Mouse (Mus musculus) heart, postnatal 0 days (tissue): ENCODE measurements around the gene Iqcd. TPM values are rescaled to one million over a fixed set of nuclear protein-coding genes. Genes with fewer than 3 reads are reported as not detected.

ENCODE experiments used
- ATAC-seq: fragments of 200-750 bp; cut with Nextera tagmentation; 2 replicates; pipeline ENCODE4 v1.8.0; 2017; ENCODE audit warnings: low read depth, moderate number of reproducible peaks, moderate library complexity; ENCODE audit not compliant: insufficient read depth
- DNase-seq: peaks from one replicate; pipeline ENCODE4 v3.0.0-alpha.2; 2016; ENCODE audit warnings: low spot score
- H3K27ac ChIP-seq: fragments of 300-500 bp; sonication (generic); 2 replicates; pipeline ENCODE4 v1.5.1; 2014; ENCODE audit warnings: low read depth, mild to moderate bottlenecking
- H3K27me3 ChIP-seq: fragments of 300-500 bp; sonication (generic); 2 replicates; pipeline ENCODE4 v1.6.1; 2014; ENCODE audit warnings: low read length, mixed read lengths; ENCODE audit not compliant: control insufficient read depth, insufficient read depth
- H3K36me3 ChIP-seq: fragments of 300-500 bp; sonication (generic); replicated peaks from 2 replicates; pipeline ENCODE4 v1.6.1; 2014; ENCODE audit warnings: low read length, mixed read lengths; ENCODE audit not compliant: control insufficient read depth, insufficient read depth
- H3K4me1 ChIP-seq: fragments of 300-500 bp; sonication (generic); 2 replicates; pipeline ENCODE4 v1.6.1; 2014; ENCODE audit warnings: antibody characterized with exemption; ENCODE audit not compliant: control insufficient read depth, insufficient read depth
- H3K4me2 ChIP-seq: fragments of 300-500 bp; sonication (generic); 2 replicates; pipeline ENCODE4 v1.6.1; 2014; ENCODE audit warnings: low read depth, mild to moderate bottlenecking, low read length, moderate library complexity
- H3K4me3 ChIP-seq: fragments of 300-500 bp; sonication (generic); 2 replicates; pipeline ENCODE4 v1.5.1; 2014; ENCODE audit warnings: low read depth, low read length
- H3K9ac ChIP-seq: fragments of 300-500 bp; sonication (generic); replicated peaks from 2 replicates; pipeline ENCODE4 v1.6.1; 2014; ENCODE audit warnings: low read depth, low read length, mixed read lengths
- H3K9me3 ChIP-seq: fragments of 300-500 bp; sonication (generic); replicated peaks from 2 replicates; pipeline ENCODE4 v1.6.1; 2016; ENCODE audit warnings: low read length; ENCODE audit not compliant: control insufficient read depth
- CTCF ChIP-seq: IDR thresholded peaks from 2 replicates; pipeline ENCODE4 v1.5.1; 2016; ENCODE audit warnings: antibody characterized with exemption, control low read depth, low read depth
- EP300 ChIP-seq: IDR thresholded peaks from 2 replicates; pipeline ENCODE4 v1.6.1; 2016; ENCODE audit warnings: antibody characterized with exemption, low read depth
- WGBS: fragments of 180-500 bp; shearing (Covaris S2); extraction: QIAGEN DNeasy Blood & Tissue Kit; methylation state at CpG from one replicate; pipeline ENCODE4 v1.1.7; 2014; 5-methylcytosine and 5-hydroxymethylcytosine counted together
- polyA plus RNA-seq: library from polyadenylated mRNA; unstranded; fragments of >200 nt; fragmentation: Nextera tagmentation; extraction: Ambion mirVana; gene quantifications from 2 replicates; pipeline ENCODE4 v1.2.1, GENCODE M21; 2015
- total RNA-seq: library from RNA; depleted of rRNA; stranded (reverse); fragments of >200 nt; gene quantifications from 2 replicates; pipeline ENCODE4 v1.2.3, GENCODE M21; 2014; ENCODE audit warnings: low replicate concordance

Iqcd gene
- total and polyA plus RNA-seq, 2 experiments from 2014 or later, result 0.18 TPM; not detected in 1

DNA sequence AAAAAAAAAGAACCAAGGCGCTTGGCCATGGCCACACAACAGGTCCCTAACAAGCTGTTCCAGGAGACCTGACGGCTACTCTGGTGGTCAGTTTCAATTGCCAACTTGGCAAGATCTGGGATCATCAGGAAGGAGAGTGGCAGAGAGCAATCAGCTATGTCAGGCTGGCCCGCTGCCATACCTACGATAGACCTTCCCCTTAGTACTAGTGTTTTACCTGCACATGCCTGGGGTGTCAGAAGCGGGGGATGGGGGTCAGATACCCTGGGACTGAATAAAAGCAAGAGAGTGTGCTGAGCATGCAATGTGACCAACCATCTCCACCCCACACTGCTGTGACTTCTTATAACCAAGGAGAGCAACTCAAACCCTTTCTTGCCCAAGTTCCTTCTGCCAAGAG is 22.1 kb downstream of the Iqcd start:
- WGBS, result 91% methylated on average over 5 of the region's 5 CpGs
- Histone ChIP-seq H3K4me1 (peaks cover 16% of the 10 kb centered on the region), H3K4me3 (peak overlapping the region; percentile 82; the same call in 1 of the 2 replicates), H3K4me2 (peak overlapping the region; percentile 81), H3K27me3 (no peaks in the 10 kb centered on the region), H3K27ac (no peak overlapping the region), H3K9ac (peak overlapping the region; percentile 51; the same call in 1 of the 2 replicates), H3K36me3 (no peaks in the 10 kb centered on the region), H3K9me3 (no peaks in the 10 kb centered on the region)
- ATAC-seq (no peak), DNase-seq (no peak)
- TF ChIP-seq CTCF (no peak), EP300 (no peak)

DNA sequence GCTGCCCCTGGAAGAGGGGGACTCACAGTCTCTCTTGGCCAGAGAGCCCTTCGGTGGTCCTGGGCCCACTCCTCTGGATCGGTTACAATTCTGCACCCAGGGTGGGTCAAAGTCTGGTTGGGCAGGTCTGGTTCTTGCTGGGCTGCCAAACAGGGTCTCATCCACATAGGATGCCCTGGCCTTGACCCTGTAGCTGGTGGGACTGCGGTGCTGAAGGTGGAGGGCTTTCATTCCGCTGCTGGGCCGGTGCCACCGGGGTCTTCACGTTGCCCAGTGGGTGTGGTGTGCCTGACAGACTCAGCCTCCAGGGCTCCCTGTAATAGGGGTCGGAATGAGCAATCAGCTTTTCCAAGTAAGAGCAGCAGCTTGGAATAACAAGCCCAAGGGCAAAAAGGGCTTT is 22.6 kb downstream of the Iqcd start:
- 0 out of 2 replicates have a peak overlapping the region, but pooled peaks have one; percentile 83 for H3K27ac ChIP-seq
- H3K27me3 ChIP-seq, result no peaks in the 10 kb centered on the region
- DNase-seq (no peak), ATAC-seq (no peak)
- 56% methylated on average over 8 of the region's 8 CpGs for WGBS
- peak overlapping the region; percentile 51 for H3K9ac ChIP-seq
- TF ChIP-seq EP300 (no peak), CTCF (no peak)
- H3K4me1 ChIP-seq, result peaks cover 16% of the 10 kb centered on the region
- H3K9me3 ChIP-seq, result no peaks in the 10 kb centered on the region
- peak overlapping the region; percentile 81 for H3K4me2 ChIP-seq
- H3K4me3 ChIP-seq, result peak overlapping the region; percentile 82
- no peaks in the 10 kb centered on the region for H3K36me3 ChIP-seq

DNA sequence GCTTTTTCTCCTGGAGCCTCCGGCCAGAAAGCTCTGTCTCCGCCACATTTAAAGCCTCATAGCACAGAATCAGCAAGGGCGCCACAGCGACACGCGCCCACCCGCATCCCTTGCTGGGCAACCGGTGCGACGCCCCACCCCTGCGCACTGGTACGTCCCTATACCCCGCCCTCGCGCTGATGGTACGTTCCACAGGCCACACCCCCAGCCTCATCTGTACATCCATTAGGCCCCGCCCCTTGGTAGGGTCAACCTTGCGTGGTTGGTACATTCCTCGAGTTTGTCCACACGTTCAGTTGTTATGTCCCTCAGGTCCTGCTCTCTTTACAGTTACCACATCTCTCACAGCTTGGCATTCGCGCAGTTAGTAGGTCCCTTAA is 23.6 kb downstream of the Iqcd start, which contains the start of the genes Rita1 and Ddx54:
Gene Rita1 (minus strand): TSS at position 148 of the 380 bp plus-strand sequence.
Gene Ddx54 (plus strand): TSS at position 298 of the 380 bp plus-strand sequence.
- H3K36me3 ChIP-seq, result 0 out of 2 replicates have a peak, but pooled peaks cover 1% of the 10 kb centered on the region
- peak within 1 kb of the TSS; percentile 68 for H3K9ac ChIP-seq
- peak; percentile 93 for DNase-seq
- peak; percentile 83 for ATAC-seq
- no peaks in the 10 kb centered on the region for H3K9me3 ChIP-seq
- TF ChIP-seq EP300, result peak; percentile 75; the same call in 1 of the 2 replicates
- no peak for TF ChIP-seq CTCF
- peak within 1 kb of the TSS; percentile 82 for H3K4me3 ChIP-seq
- H3K27ac ChIP-seq, result peak within 1 kb of the TSS; percentile 88
- peak within 1 kb of the TSS; percentile 97 for H3K4me2 ChIP-seq
- peaks cover 16% of the 10 kb centered on the region for H3K4me1 ChIP-seq
- no peaks in the 10 kb centered on the region for H3K27me3 ChIP-seq
- WGBS, result 0% methylated on average over 22 of the region's 22 CpGs

DNA sequence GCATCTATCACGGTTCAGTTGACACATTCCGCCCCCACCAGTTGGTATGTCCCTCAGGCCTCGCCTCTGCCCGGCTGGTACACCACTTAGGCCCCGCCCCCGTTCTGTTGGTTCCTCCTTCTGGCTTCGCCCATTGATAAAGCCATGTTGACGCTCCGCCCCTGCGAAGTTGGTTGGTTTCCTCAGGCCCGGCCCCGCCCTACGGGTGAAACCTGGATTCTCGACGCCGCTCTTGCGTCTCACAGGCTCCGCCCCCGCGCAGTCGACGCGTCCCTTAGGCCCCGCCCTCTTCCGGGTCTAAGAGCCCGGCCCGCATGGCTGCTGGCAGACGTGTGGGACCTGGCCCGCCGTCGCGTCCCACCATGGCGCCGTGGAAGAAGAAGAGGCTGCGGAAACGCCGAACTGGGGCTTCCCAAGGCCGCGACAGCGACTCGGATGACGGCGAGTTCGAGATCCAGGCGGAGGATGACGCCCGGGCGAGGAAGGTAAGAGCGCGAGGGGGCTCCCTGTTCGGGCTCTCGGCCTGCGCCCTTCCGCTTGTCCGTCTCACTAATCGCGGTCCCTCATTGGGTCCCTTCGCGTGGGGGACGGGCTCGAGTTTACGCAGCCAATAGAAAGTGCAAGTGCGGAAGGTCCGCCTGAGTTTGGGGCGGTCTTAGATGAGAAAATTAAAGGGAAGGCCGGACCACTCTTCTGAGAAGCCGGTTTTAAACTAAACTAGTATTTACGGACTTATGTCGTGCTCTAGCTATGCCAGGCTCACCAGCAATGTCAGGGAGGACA is 24.2 kb downstream of the Iqcd start:
- Histone ChIP-seq H3K4me1 (peaks cover 16% of the 10 kb centered on the region), H3K9ac (peak overlapping the region; percentile 68), H3K4me3 (peak overlapping the region; percentile 82), H3K4me2 (peak overlapping the region; percentile 97), H3K36me3 (peaks cover 7% of the 10 kb centered on the region; the same call in 1 of the 2 replicates), H3K27ac (peak overlapping the region; percentile 88), H3K27me3 (no peaks in the 10 kb centered on the region), H3K9me3 (no peaks in the 10 kb centered on the region)
- ATAC-seq (peak; percentile 93), DNase-seq (peak; percentile 100)
- under 1% methylated on average over 69 of the region's 69 CpGs for WGBS
- TF ChIP-seq CTCF (no peak), EP300 (no peak)

DNA sequence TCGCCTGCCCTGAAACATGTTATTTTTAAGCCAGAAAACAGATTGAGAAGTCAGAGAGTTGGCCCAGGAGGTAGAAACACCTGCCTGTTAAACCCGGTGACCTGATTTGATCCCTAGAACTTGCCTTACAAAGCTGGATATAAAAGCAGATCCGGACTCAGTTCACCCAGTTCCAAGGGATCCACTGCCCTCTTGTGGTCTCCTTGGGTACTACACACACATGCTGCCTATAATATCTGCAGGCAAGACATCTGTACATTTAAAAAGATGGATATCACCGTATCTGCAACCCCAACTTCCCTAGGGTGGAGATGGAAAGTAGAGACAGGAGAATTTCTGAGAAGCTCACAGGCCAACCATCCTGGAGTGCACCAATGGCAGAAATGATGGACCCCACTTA is 27.1 kb downstream of the Iqcd start:
- Histone ChIP-seq H3K27me3 (no peaks in the 10 kb centered on the region), H3K4me2 (no peak overlapping the region), H3K4me3 (no peak overlapping the region), H3K9me3 (no peaks in the 10 kb centered on the region), H3K9ac (no peak overlapping the region), H3K36me3 (peaks cover 34% of the 10 kb centered on the region), H3K27ac (no peak overlapping the region), H3K4me1 (peaks cover 14% of the 10 kb centered on the region)
- no peak for TF ChIP-seq EP300
- peak; percentile 37 for TF ChIP-seq CTCF
- 91% methylated on average over 4 of the region's 4 CpGs for WGBS
- ATAC-seq (no peak), DNase-seq (no peak)

DNA sequence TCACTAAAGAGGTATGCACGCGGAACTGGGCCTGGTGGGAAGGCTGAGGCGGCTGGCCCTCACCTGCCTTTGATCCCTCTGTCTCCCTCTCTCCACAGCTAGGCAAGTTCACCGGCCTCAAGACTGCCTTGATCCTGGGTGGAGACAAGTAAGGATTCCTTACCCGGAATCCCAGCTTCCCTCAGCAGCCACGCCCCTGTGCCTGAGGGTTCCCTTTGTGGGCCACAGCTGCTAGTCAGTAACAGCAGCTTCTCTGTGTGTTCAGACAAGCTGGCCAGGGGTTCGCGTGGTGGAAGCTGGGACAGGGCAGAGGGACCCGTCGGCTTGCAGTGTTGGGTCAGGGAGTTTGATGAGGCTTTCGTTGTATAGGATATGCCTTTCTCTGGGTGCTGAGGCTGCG is 30.0 kb downstream of the Iqcd start:
- 81% methylated on average over 12 of the region's 12 CpGs for WGBS
- Histone ChIP-seq H3K4me1 (peaks cover 8% of the 10 kb centered on the region), H3K9me3 (no peaks in the 10 kb centered on the region), H3K4me3 (no peak overlapping the region), H3K27ac (no peak overlapping the region), H3K9ac (no peak overlapping the region), H3K27me3 (no peaks in the 10 kb centered on the region), H3K4me2 (no peak overlapping the region), H3K36me3 (peaks cover 57% of the 10 kb centered on the region)
- no peak for DNase-seq
- no peak for ATAC-seq
- TF ChIP-seq EP300, result no peak
- TF ChIP-seq CTCF, result no peak
